Mouse (Mus musculus): Measurements from ENCODE around the gene Olfr773. TPM values are rescaled to one million over a fixed set of nuclear protein-coding genes. Genes with fewer than 3 reads are reported as not detected.

Gene Olfr773
- not detected for polyA plus RNA-seq (2014; fragmentation: Illumina TruSeq; extraction: RNeasy Lipid Tissue Mini Kit (QIAGEN cat#74804); ENCODE audit: low read depth, low replicate concordance)

GRCm38 (mm10) chr10:129187319-129187718, at the start of gene Olfr773:
Olfr773 (minus strand) TSS chr10:129187419.

GRCm38 (mm10) chr10:129235904-129236303, 48.7 kb upstream of the Olfr773 start, which contains the start of gene Olfr774:
Olfr774 (plus strand) TSS chr10:129236204.

GRCm38 (mm10) chr10:129177821-129178220, 9.4 kb downstream of the Olfr773 start, which contains the start of gene Olfr772:
Olfr772 (minus strand) TSS chr10:129177921.

GRCm38 (mm10) chr10:129164651-129165050, 22.6 kb downstream of the Olfr773 start, which contains the start of gene Olfr771:
Olfr771 (minus strand) TSS chr10:129164751.

GRCm38 (mm10) chr10:129138898-129139297, 48.3 kb downstream of the Olfr773 start, which contains the start of gene Olfr770:
Olfr770 (minus strand) TSS chr10:129138998.

Other genes with a start within 250 kb of the Olfr773 start
- 20.4 TPM for gene Mettl7b, start 226.4 kb downstream of the Olfr773 start, polyA plus RNA-seq (2014; fragmentation: Illumina TruSeq; extraction: RNeasy Lipid Tissue Mini Kit (QIAGEN cat#74804); ENCODE audit: low read depth, low replicate concordance)
- gene Olfr9, start 198.0 kb downstream of the Olfr773 start, polyA plus RNA-seq (2014; fragmentation: Illumina TruSeq; extraction: RNeasy Lipid Tissue Mini Kit (QIAGEN cat#74804); ENCODE audit: low read depth, low replicate concordance): not detected
- gene Olfr763, start 176.6 kb downstream of the Olfr773 start, polyA plus RNA-seq (2014; fragmentation: Illumina TruSeq; extraction: RNeasy Lipid Tissue Mini Kit (QIAGEN cat#74804); ENCODE audit: low read depth, low replicate concordance): not detected
- gene Olfr764-ps1, start 147.5 kb downstream of the Olfr773 start, polyA plus RNA-seq (2014; fragmentation: Illumina TruSeq; extraction: RNeasy Lipid Tissue Mini Kit (QIAGEN cat#74804); ENCODE audit: low read depth, low replicate concordance): not detected
- not detected for gene Olfr765, start 137.4 kb downstream of the Olfr773 start, polyA plus RNA-seq (2014; fragmentation: Illumina TruSeq; extraction: RNeasy Lipid Tissue Mini Kit (QIAGEN cat#74804); ENCODE audit: low read depth, low replicate concordance)
- gene Olfr766-ps1, start 118.4 kb downstream of the Olfr773 start, polyA plus RNA-seq (2014; fragmentation: Illumina TruSeq; extraction: RNeasy Lipid Tissue Mini Kit (QIAGEN cat#74804); ENCODE audit: low read depth, low replicate concordance): not detected
- not detected for gene Olfr767, start 104.5 kb downstream of the Olfr773 start, polyA plus RNA-seq (2014; fragmentation: Illumina TruSeq; extraction: RNeasy Lipid Tissue Mini Kit (QIAGEN cat#74804); ENCODE audit: low read depth, low replicate concordance)
- not detected for gene Olfr768, start 88.0 kb downstream of the Olfr773 start, polyA plus RNA-seq (2014; fragmentation: Illumina TruSeq; extraction: RNeasy Lipid Tissue Mini Kit (QIAGEN cat#74804); ENCODE audit: low read depth, low replicate concordance)
- not detected for gene Olfr769, start 69.6 kb downstream of the Olfr773 start, polyA plus RNA-seq (2014; fragmentation: Illumina TruSeq; extraction: RNeasy Lipid Tissue Mini Kit (QIAGEN cat#74804); ENCODE audit: low read depth, low replicate concordance)
- not detected for gene Olfr770, start 48.4 kb downstream of the Olfr773 start, polyA plus RNA-seq (2014; fragmentation: Illumina TruSeq; extraction: RNeasy Lipid Tissue Mini Kit (QIAGEN cat#74804); ENCODE audit: low read depth, low replicate concordance)
- gene Olfr771, start 22.7 kb downstream of the Olfr773 start, polyA plus RNA-seq (2014; fragmentation: Illumina TruSeq; extraction: RNeasy Lipid Tissue Mini Kit (QIAGEN cat#74804); ENCODE audit: low read depth, low replicate concordance): not detected
- not detected for gene Olfr772, start 9.5 kb downstream of the Olfr773 start, polyA plus RNA-seq (2014; fragmentation: Illumina TruSeq; extraction: RNeasy Lipid Tissue Mini Kit (QIAGEN cat#74804); ENCODE audit: low read depth, low replicate concordance)
- not detected for gene Olfr774, start 48.8 kb upstream of the Olfr773 start, polyA plus RNA-seq (2014; fragmentation: Illumina TruSeq; extraction: RNeasy Lipid Tissue Mini Kit (QIAGEN cat#74804); ENCODE audit: low read depth, low replicate concordance)
- gene Olfr775, start 61.0 kb upstream of the Olfr773 start, polyA plus RNA-seq (2014; fragmentation: Illumina TruSeq; extraction: RNeasy Lipid Tissue Mini Kit (QIAGEN cat#74804); ENCODE audit: low read depth, low replicate concordance): not detected
- not detected for gene Olfr776, start 71.7 kb upstream of the Olfr773 start, polyA plus RNA-seq (2014; fragmentation: Illumina TruSeq; extraction: RNeasy Lipid Tissue Mini Kit (QIAGEN cat#74804); ENCODE audit: low read depth, low replicate concordance)
- gene Olfr777, start 84.1 kb upstream of the Olfr773 start, polyA plus RNA-seq (2014; fragmentation: Illumina TruSeq; extraction: RNeasy Lipid Tissue Mini Kit (QIAGEN cat#74804); ENCODE audit: low read depth, low replicate concordance): not detected
- not detected for gene Olfr780, start 130.7 kb upstream of the Olfr773 start, polyA plus RNA-seq (2014; fragmentation: Illumina TruSeq; extraction: RNeasy Lipid Tissue Mini Kit (QIAGEN cat#74804); ENCODE audit: low read depth, low replicate concordance)
- not detected for gene Olfr781, start 141.4 kb upstream of the Olfr773 start, polyA plus RNA-seq (2014; fragmentation: Illumina TruSeq; extraction: RNeasy Lipid Tissue Mini Kit (QIAGEN cat#74804); ENCODE audit: low read depth, low replicate concordance)
- gene Olfr782, start 161.4 kb upstream of the Olfr773 start, polyA plus RNA-seq (2014; fragmentation: Illumina TruSeq; extraction: RNeasy Lipid Tissue Mini Kit (QIAGEN cat#74804); ENCODE audit: low read depth, low replicate concordance): not detected
- gene Olfr784, start 196.7 kb upstream of the Olfr773 start, polyA plus RNA-seq (2014; fragmentation: Illumina TruSeq; extraction: RNeasy Lipid Tissue Mini Kit (QIAGEN cat#74804); ENCODE audit: low read depth, low replicate concordance): not detected
- gene Olfr785, start 218.0 kb upstream of the Olfr773 start, polyA plus RNA-seq (2014; fragmentation: Illumina TruSeq; extraction: RNeasy Lipid Tissue Mini Kit (QIAGEN cat#74804); ENCODE audit: low read depth, low replicate concordance): not detected
- not detected for gene Olfr786, start 239.9 kb upstream of the Olfr773 start, polyA plus RNA-seq (2014; fragmentation: Illumina TruSeq; extraction: RNeasy Lipid Tissue Mini Kit (QIAGEN cat#74804); ENCODE audit: low read depth, low replicate concordance)

Measured in sigmoid colon, adult 10 weeks (tissue).